Comparison of ENCODE assay signal across 8 mouse cellular contexts in genomic region chr1:36558031-36558993, GRCm38 (mm10). TPM values are rescaled to one million over a fixed set of nuclear protein-coding genes. Genes with fewer than 3 reads are reported as not detected.
A peak's percentile ranks its signal among the peaks of the same experiment; 100 is the strongest.
DNase-seq lines count a peak whose midpoint lies in the region; ATAC-seq and TF ChIP-seq lines count a peak whose summit lies in the region.

TSS of gene Sema4c (minus strand) at chr1:36558349.

- H3K9me3 ChIP-seq in kidney, embryonic 14.5 days (ENCODE audit: control insufficient read depth, low read length) = no peaks in the 10 kb centered on the region

- intact Hi-C loops in heart, adult 2 months (cut with DNase I) = no loop called here

- H3K36me3 ChIP-seq in heart, adult 2 months (ENCODE audit: control insufficient read depth, insufficient read depth, low read length) = no peaks in the 10 kb centered on the region
- H3K36me3 ChIP-seq in kidney, embryonic 14.5 days (ENCODE audit: control insufficient read depth, insufficient read depth, low read length) = peaks cover 20% of the 10 kb centered on the region

- peak within 1 kb of the TSS; percentile 56 for H3K4me2 ChIP-seq in kidney, embryonic 14.5 days (replicated peaks; ENCODE audit: low read depth, low read length)

- peak within 1 kb of the TSS; percentile 91 for H3K9ac ChIP-seq in heart, adult 2 months (ENCODE audit: low read depth, low read length)
- H3K9ac ChIP-seq in kidney, embryonic 14.5 days (ENCODE audit: low read depth, low read length) = peak within 1 kb of the TSS; percentile 97

- peaks cover 14% of the 10 kb centered on the region for H3K4me1 ChIP-seq in heart, adult 2 months (ENCODE audit: control insufficient read depth, insufficient read depth, low read length)
- H3K4me1 ChIP-seq in kidney, embryonic 14.5 days (ENCODE audit: control insufficient read depth, insufficient read depth, low read length) = peaks cover 46% of the 10 kb centered on the region

- peaks cover 2% of the 10 kb centered on the region; the same call in 1 of the 2 replicates for H3K79me2 ChIP-seq in heart, adult 2 months (replicated peaks; ENCODE audit: control insufficient read depth, insufficient read depth, low read length)

- TF ChIP-seq EP300 in heart, adult 2 months (IDR thresholded peaks at IDR 0.05; ENCODE audit: insufficient read depth, low read depth, low read length) = no peak

- TF ChIP-seq CTCF in heart, adult 2 months (IDR thresholded peaks at IDR 0.05) = peak; percentile 48

- no peaks in the 10 kb centered on the region for H3K27me3 ChIP-seq in heart, adult 2 months (ENCODE audit: control insufficient read depth, insufficient read depth, low read length)
- no peaks in the 10 kb centered on the region for H3K27me3 ChIP-seq in kidney, embryonic 14.5 days (ENCODE audit: control insufficient read depth, insufficient read depth, low read length)

- peak; percentile 75 to 78 for DNase-seq in lung, adult 18-20 months
- no peak for DNase-seq in lung, postnatal 25 days (ENCODE audit: low spot score)
- peak; percentile 75 for DNase-seq in embryo, embryonic 11.5 days (ENCODE audit: low read depth, low spot score)
- DNase-seq in heart, adult 2 months = peak; percentile 86 to 89
- DNase-seq in liver = peak; percentile 68
- DNase-seq in naive thymus-derived CD4-positive, alpha-beta T cell, adult 2 months (ENCODE audit: low read depth) = peak; percentile 78
- DNase-seq in testis, postnatal 10 days (ENCODE audit: low spot score) = peak; percentile 83

- peak within 1 kb of the TSS; percentile 99 for H3K27ac ChIP-seq in heart, adult 2 months
- peak within 1 kb of the TSS; percentile 100 for H3K27ac ChIP-seq in kidney, embryonic 14.5 days (ENCODE audit: low read depth, low read length)

- ATAC-seq in kidney, embryonic 14.5 days (ENCODE audit: low FRiP score, low TSS enrichment) = peak; percentile 71

- peak within 1 kb of the TSS; percentile 98 for H3K4me3 ChIP-seq in heart, adult 2 months
- H3K4me3 ChIP-seq in kidney, embryonic 14.5 days (ENCODE audit: low read length) = peak within 1 kb of the TSS; percentile 55

- no peak for TF ChIP-seq POLR2A in heart, adult 2 months (IDR thresholded peaks at IDR 0.05; ENCODE audit: insufficient read depth, low read depth, low read length)

- 4% methylated on average over 69 of the region's 69 CpGs for WGBS in heart, adult 2 months
- 1% methylated on average over 65 of the region's 69 CpGs for WGBS in kidney, embryonic 14.5 days

RNA-seq across cellular contexts. Expression of gene Sema4c, which starts in this region (rescaled TPM):
- total RNA-seq in heart, adult 2 months (2021) = 10 to 100 TPM; 10.6 to 11.1 TPM
- 12.7 and 15.2 TPM in 2 replicates for polyA plus RNA-seq in heart, adult 2 months (2012; rRNA removed)
- polyA plus RNA-seq in kidney, embryonic 14.5 days (2014; fragmentation: Nextera tagmentation; extraction: Ambion mirVana) = 4.8 and 6.0 TPM in 2 replicates
